Mouse (Mus musculus): ENCODE results near the gene Gbgt1.
"Not testable (repeated sequence)": the region's sequence is repeated elsewhere in the genome, so short reads cannot be mapped to it uniquely, and the experiment has no call there.

Gbgt1 gene

DNA sequence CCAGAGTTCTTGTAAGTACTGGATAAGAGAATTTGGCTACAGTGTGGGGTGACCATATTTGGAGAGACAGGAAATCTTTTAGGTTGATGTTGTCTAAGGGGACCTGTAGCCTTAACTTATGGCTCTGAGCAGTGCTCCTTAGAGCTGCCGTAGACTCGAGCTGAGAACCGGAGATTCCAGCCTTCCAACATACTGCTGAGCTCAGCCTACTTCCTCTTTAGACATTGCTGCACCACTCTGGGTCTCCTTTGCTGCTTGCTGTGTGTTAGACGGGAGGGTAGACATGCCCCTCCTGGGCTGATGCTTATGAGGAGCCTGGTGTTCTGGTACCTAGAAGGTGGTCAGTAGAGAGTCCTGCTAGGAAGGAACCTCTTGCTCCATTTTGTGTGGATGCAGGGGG is 1.7 kb downstream of the Gbgt1 start:
- no peak for DNase-seq (ENCODE audit: low spot score in 2 of 2)

DNA sequence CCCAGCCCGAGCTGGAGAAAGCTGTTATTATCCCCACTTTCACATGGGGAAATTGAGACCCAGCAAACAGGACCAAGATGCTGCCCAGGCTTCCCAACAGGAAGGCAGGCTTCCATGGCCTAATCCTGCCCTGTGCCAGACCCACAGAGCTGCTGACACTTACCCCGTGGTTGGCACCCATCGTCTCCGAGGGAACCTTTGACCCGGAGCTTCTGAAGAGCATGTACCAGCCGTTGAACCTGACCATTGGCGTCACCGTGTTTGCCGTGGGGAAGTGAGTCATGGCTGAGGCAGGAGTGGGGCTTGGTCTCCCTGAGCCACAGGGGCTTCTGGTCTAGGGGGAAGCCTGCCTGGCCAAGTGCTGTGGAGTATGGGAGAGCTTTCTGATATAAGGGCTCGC is 6.3 kb downstream of the Gbgt1 start:
- peak in 1 of 2 experiments; percentile 4 for DNase-seq (ENCODE audit: low spot score in 2 of 2)

GRCm38 (mm10) chr2:28504676-28505075 is 8.0 kb downstream of the Gbgt1 start:
- peak in 1 of 2 experiments; percentile 3 for DNase-seq (ENCODE audit: low spot score in 2 of 2)

GRCm38 (mm10) chr2:28505795-28506194 is 9.1 kb downstream of the Gbgt1 start, which contains the start of gene Gm10134:
Gene Gm10134, plus strand, starts transcription at chr2:28506095.
- DNase-seq (ENCODE audit: low spot score in 2 of 2) = peak in 1 of 2 experiments; percentile 2

- DNase-seq (ENCODE audit: low spot score in 2 of 2) = peak in 1 of 2 experiments; percentile 3
Observed at GRCm38 (mm10) chr2:28506291-28506690, 9.6 kb downstream of the Gbgt1 start.

DNA sequence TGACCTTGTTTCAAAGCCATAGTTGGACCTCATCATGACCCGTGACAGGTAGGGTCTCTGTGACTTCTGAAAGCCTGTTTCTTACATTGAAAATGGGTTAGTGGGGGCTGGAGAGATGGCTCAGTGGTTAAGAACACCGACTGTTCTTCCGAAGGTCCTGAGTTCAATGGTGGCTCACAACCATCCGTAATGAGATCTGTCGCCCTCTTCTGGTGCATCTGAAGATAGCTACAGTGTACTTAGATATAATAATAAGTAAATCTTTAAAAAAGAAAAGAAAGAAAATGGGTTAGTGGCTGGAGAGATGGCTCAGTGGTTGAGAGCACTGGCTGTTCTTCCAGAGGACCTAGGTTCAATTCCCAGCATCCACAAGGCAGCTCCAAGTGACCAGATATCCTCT is 14.9 kb downstream of the Gbgt1 start:
- not testable (repeated sequence) for DNase-seq (ENCODE audit: low spot score in 2 of 2)

DNA sequence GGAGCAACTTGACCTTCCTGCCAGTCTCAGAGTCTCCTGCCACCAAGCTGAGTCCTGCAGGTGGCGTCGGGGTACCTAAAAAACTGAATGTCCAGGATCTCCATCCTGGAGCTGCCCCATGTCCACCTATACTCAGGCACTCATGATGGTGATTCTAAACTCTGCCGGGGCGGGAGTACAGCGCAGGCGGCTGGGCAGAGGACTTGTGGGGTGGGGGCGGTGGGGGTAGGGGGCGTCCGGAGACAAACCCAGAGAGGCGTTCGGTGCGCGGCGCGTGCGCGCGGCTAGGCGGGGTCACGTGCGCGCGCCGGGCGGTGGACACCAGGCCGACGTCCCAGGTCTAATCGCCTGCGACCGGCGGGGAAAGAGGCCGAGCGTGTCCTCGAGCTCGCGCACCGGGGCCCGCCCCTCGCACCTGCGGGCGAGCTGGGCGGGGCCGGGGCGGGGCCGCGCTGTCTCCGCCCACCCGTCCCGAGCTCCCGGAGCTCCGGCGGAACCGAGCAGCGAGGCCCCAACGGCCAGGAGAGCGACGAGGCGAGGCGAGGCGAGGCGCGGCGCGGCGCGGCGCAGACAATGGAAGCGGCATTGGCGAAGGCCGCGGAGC is 16.2 kb downstream of the Gbgt1 start, which contains the start of gene Ralgds:
TSS of gene Ralgds (plus strand) at position 328 of the 604 bp plus-strand sequence.
- DNase-seq (ENCODE audit: low spot score in 2 of 2) = peak; percentile 25 to 53

GRCm38 (mm10) chr2:28513431-28514370 is 17.0 kb downstream of the Gbgt1 start:
- peak in 1 of 2 experiments; percentile 44 for DNase-seq (ENCODE audit: low spot score in 2 of 2)

DNA sequence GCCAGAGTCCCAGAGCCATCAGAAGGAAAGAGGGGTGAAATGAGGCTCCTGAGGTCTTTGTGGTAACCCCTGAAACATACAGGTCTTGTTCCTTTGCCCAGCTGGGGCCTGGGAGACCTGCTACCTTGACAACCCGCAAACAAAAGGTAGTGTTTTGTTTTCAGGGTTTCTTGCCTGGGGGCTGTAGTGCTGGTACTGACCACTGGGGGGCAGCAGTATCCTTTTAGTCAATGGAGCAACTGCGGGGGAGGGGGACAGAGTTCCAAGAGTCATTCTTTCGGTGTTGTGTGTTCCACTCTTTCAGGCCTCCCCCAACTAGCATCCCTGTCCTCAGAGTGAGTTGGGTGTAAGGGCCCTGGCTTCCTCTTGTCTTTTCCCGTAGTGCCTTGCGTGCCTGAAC is 17.8 kb downstream of the Gbgt1 start:
- peak in 1 of 2 experiments; percentile 78 for DNase-seq (ENCODE audit: low spot score in 2 of 2)

GRCm38 (mm10) chr2:28517206-28517909 is 20.7 kb downstream of the Gbgt1 start:
- peak in 1 of 2 experiments; percentile 63 for DNase-seq (ENCODE audit: low spot score in 2 of 2)

DNA sequence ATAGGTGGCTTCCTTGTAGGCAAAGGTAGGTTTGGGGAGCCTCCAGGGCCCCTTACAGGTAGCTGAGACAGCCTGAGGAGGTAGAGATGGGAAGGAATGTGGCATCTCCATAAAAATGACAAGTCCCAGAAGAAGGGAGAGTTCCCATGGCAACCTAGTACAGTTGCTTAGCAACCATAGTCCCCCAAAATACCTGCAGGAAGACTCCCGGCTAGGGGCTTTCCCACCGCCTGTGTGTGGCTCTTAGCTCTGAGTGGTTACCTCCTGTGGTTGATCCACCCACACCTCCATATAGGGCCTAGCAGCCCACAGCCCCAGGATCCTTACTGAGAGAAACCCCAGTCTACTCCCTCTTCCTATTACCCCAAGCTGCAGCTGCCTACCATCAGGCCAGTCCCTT is 21.5 kb downstream of the Gbgt1 start:
- peak; percentile 68 to 87 for DNase-seq (ENCODE audit: low spot score in 2 of 2)

GRCm38 (mm10) chr2:28520581-28520980 is 23.9 kb downstream of the Gbgt1 start:
- DNase-seq (ENCODE audit: low spot score in 2 of 2) = no peak

DNA sequence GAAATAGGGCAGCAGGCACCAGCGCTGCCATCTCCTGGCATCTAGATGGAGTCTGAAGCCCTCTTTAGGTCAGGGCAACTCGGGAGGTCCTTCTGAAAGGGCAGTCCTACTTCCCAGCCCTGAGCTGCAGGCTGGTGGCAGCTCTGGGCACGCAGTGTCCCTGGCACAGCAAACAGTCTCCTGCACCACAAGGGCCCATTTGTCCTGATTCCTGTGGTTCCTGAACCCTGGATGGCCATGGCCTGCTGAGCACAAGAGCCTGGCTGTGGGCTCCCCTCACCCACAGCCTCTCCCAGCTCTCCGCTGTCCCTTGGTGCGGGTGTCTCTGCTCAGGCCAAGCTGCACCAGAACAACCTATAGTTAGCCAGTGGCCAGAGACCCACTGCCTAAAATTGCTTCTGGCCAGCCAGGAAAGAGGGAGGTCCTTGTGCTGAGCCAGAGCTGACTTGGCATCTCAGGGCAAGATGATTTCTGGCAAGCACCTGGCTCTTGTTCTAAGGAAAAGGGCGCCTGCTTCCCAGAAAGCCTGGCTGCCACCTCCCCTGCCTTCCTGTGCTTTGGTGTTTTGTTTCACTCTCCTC is 25.0 kb downstream of the Gbgt1 start:
- peak; percentile 45 to 75 for DNase-seq (ENCODE audit: low spot score in 2 of 2)

GRCm38 (mm10) chr2:28522166-28522565 is 25.5 kb downstream of the Gbgt1 start:
- DNase-seq (ENCODE audit: low spot score in 2 of 2) = no peak

GRCm38 (mm10) chr2:28523643-28524117 is 27.0 kb downstream of the Gbgt1 start:
- peak; percentile 86 to 87 for DNase-seq (ENCODE audit: low spot score in 2 of 2)

GRCm38 (mm10) chr2:28524406-28524805 is 27.7 kb downstream of the Gbgt1 start:
- no peak for DNase-seq (ENCODE audit: low spot score in 2 of 2)

DNA sequence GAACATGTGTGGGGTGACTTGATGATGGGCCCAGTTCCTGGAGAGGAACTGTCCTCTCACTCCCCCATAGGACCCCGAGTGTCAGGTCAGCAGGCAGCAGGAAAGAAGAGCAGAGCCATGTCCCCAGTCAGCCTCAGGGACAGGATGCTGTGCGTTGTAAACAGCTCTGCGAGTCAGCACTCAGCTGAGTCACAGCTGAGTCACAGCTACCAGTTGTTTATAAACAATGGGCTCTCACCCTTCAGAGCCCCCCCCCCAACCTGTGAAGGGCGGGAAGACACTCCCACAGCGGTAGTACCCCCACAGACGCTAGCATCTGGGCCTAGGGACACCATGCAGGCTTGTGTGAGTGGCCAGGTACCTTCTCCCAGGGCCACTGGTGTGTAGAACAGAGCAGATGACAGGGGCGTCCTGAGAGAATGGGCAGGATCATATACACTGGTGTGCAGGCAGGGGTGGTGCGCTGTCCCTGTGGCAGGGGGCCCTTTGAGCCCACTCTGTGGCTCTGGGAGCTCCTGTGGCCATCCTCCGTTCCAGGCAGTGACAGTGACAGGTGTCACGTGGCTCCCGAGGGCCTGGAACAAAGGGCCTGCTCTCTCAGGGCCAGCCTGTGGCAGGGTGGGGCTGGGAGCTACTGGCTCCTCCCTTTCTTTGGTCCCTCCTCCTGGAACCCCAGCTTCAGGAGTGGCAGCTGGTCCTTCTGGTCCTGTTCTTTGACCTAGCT is 28.7 kb downstream of the Gbgt1 start:
- DNase-seq (ENCODE audit: low spot score in 2 of 2) = peak in 1 of 2 experiments; percentile 44

- DNase-seq (ENCODE audit: low spot score in 2 of 2) = peak in 1 of 2 experiments; percentile 33
Observed at GRCm38 (mm10) chr2:28525943-28526876, 29.5 kb downstream of the Gbgt1 start.

Measured in frontal cortex, postnatal 10 days (tissue).